Mouse (Mus musculus) erythroblast, embryonic 14.5 days (primary cell): ENCODE results near the gene Zfp839.

Experiments used
- GATA1 ChIP-seq: IDR thresholded peaks from 2 replicates; pipeline ENCODE4 v1.6.1; 2012; ENCODE audit warnings: low read length, inconsistent platforms, mixed read lengths
- TAL1 ChIP-seq: IDR thresholded peaks from 3 replicates; pipeline ENCODE4 v1.6.1; 2012; ENCODE audit warnings: low read length, inconsistent platforms, mixed read lengths

GRCm38 (mm10) chr12:110835182-110835581 lies 14.9 kb upstream of the Zfp839 start:
- TF ChIP-seq TAL1 (no peak), GATA1 (no peak)
